Mouse (Mus musculus) CD4-positive helper T cell, adult 2 months (primary cell): ENCODE measurements around the gene Mkrn2.
A peak's percentile ranks its signal among the peaks of the same experiment; 100 is the strongest.
"Not testable (repeated sequence)": the region's sequence is repeated elsewhere in the genome, so short reads cannot be mapped to it uniquely, and the experiment has no call there.

Experiments
- DNase-seq: peaks from one replicate; pipeline ENCODE4 v3.0.0-alpha.2; 2012; ENCODE audit warnings: low read depth, missing footprints, low spot score

Mkrn2 gene

GRCm38 (mm10) chr6:115607429-115607828 is 5.7 kb downstream of the Mkrn2 start:
- DNase-seq: no peak

- DNase-seq: peak; percentile 57
Observed at GRCm38 (mm10) chr6:115609121-115609520, 7.4 kb downstream of the Mkrn2 start.

GRCm38 (mm10) chr6:115610301-115610700 is 8.6 kb downstream of the Mkrn2 start:
- no peak for DNase-seq

GRCm38 (mm10) chr6:115613793-115614192 is 12.1 kb downstream of the Mkrn2 start:
- DNase-seq: no peak

GRCm38 (mm10) chr6:115615983-115616382 is 14.3 kb downstream of the Mkrn2 start:
- DNase-seq: no peak

GRCm38 (mm10) chr6:115619818-115620217 is 18.1 kb downstream of the Mkrn2 start:
- DNase-seq: peak; percentile 31

- DNase-seq: no peak
Observed at GRCm38 (mm10) chr6:115620942-115621341, 19.2 kb downstream of the Mkrn2 start.

- no peak for DNase-seq
Observed at GRCm38 (mm10) chr6:115626121-115626520, 24.4 kb downstream of the Mkrn2 start.

GRCm38 (mm10) chr6:115631056-115631795 is 29.5 kb downstream of the Mkrn2 start:
- no peak for DNase-seq

GRCm38 (mm10) chr6:115634015-115634414 is 32.3 kb downstream of the Mkrn2 start:
- DNase-seq: no peak

- not testable (repeated sequence) for DNase-seq
Observed at GRCm38 (mm10) chr6:115638188-115638587, 36.5 kb downstream of the Mkrn2 start.

GRCm38 (mm10) chr6:115643315-115643714 is 41.6 kb downstream of the Mkrn2 start:
- no peak for DNase-seq

- peak; percentile 20 for DNase-seq
Observed at GRCm38 (mm10) chr6:115649792-115650365, 48.2 kb downstream of the Mkrn2 start.

GRCm38 (mm10) chr6:115650476-115651427 is 49.0 kb downstream of the Mkrn2 start:
- no peak for DNase-seq

- DNase-seq: no peak
Observed at GRCm38 (mm10) chr6:115651719-115652118, 50.0 kb downstream of the Mkrn2 start.

GRCm38 (mm10) chr6:115653939-115654338 is 52.2 kb downstream of the Mkrn2 start:
- DNase-seq: no peak

- DNase-seq: no peak
Observed at GRCm38 (mm10) chr6:115658802-115659201, 57.1 kb downstream of the Mkrn2 start.

GRCm38 (mm10) chr6:115664268-115664667 is 62.6 kb downstream of the Mkrn2 start:
- no peak for DNase-seq

- no peak for DNase-seq
Observed at GRCm38 (mm10) chr6:115666641-115667040, 64.9 kb downstream of the Mkrn2 start.
